Mouse (Mus musculus) lung, postnatal 0 days (tissue): ENCODE data around the gene Tcp11. TPM values are rescaled to one million over a fixed set of nuclear protein-coding genes. Genes with fewer than 3 reads are reported as not detected.

Experiments
- ATAC-seq: fragments of 200-750 bp; cut with Nextera tagmentation; 2 replicates; pipeline ENCODE4 v1.8.0; 2017; ENCODE audit warnings: moderate library complexity
- DNase-seq: peaks from one replicate; pipeline ENCODE4 v3.0.0-alpha.2; 2016; ENCODE audit warnings: low spot score
- H3K27ac ChIP-seq: fragments of 300-500 bp; sonication (generic); 2 replicates; pipeline ENCODE4 v1.5.1; 2014; ENCODE audit warnings: antibody characterized with exemption, mild to moderate bottlenecking, low read length, mixed read lengths
- H3K27me3 ChIP-seq: fragments of 300-500 bp; sonication (generic); replicated peaks from 2 replicates; pipeline ENCODE4 v1.6.1; 2014; ENCODE audit warnings: low read length, mixed read lengths; ENCODE audit not compliant: insufficient read depth
- H3K36me3 ChIP-seq: fragments of 300-500 bp; sonication (generic); 2 replicates; pipeline ENCODE4 v1.6.1; 2014; ENCODE audit warnings: low read length, mixed read lengths; ENCODE audit not compliant: insufficient read depth
- H3K4me1 ChIP-seq: fragments of 300-500 bp; sonication (generic); 2 replicates; pipeline ENCODE4 v1.6.1; 2014; ENCODE audit warnings: antibody characterized with exemption, low read depth, low read length, mixed read lengths; ENCODE audit not compliant: insufficient read depth
- H3K4me2 ChIP-seq: fragments of 300-500 bp; sonication (generic); replicated peaks from 2 replicates; pipeline ENCODE4 v1.6.1; 2014; ENCODE audit warnings: low read depth, mild to moderate bottlenecking, low read length, moderate library complexity, mixed read lengths
- H3K4me3 ChIP-seq: fragments of 300-500 bp; sonication (generic); 2 replicates; pipeline ENCODE4 v1.5.1; 2014; ENCODE audit warnings: low read depth, low read length
- H3K9ac ChIP-seq: fragments of 300-500 bp; sonication (generic); replicated peaks from 2 replicates; pipeline ENCODE4 v1.6.1; 2014; ENCODE audit warnings: low read depth, mild to moderate bottlenecking
- H3K9me3 ChIP-seq: fragments of 300-500 bp; sonication (generic); 2 replicates; pipeline ENCODE4 v1.6.1; 2016; ENCODE audit warnings: low read length, mixed read lengths
- CTCF ChIP-seq: IDR thresholded peaks from 2 replicates; pipeline ENCODE4 v1.5.1; 2016; ENCODE audit warnings: antibody characterized with exemption, mild to moderate bottlenecking
- EP300 ChIP-seq: IDR thresholded peaks from 2 replicates; pipeline ENCODE4 v1.6.1; 2016; ENCODE audit warnings: antibody characterized with exemption, mild to moderate bottlenecking, control low read depth
- WGBS: fragments of 180-500 bp; shearing (Covaris S2); extraction: QIAGEN DNeasy Blood & Tissue Kit; methylation state at CpG from one replicate; pipeline ENCODE4 v1.1.7; 2014; 5-methylcytosine and 5-hydroxymethylcytosine counted together
- polyA plus RNA-seq: library from polyadenylated mRNA; unstranded; fragments of >200 nt; fragmentation: Nextera tagmentation; extraction: Ambion mirVana; gene quantifications from 2 replicates; pipeline ENCODE4 v1.2.1, GENCODE M21; 2015

Tcp11 gene
- polyA plus RNA-seq, 1 experiment from 2014 or later = 6.0 TPM

DNA sequence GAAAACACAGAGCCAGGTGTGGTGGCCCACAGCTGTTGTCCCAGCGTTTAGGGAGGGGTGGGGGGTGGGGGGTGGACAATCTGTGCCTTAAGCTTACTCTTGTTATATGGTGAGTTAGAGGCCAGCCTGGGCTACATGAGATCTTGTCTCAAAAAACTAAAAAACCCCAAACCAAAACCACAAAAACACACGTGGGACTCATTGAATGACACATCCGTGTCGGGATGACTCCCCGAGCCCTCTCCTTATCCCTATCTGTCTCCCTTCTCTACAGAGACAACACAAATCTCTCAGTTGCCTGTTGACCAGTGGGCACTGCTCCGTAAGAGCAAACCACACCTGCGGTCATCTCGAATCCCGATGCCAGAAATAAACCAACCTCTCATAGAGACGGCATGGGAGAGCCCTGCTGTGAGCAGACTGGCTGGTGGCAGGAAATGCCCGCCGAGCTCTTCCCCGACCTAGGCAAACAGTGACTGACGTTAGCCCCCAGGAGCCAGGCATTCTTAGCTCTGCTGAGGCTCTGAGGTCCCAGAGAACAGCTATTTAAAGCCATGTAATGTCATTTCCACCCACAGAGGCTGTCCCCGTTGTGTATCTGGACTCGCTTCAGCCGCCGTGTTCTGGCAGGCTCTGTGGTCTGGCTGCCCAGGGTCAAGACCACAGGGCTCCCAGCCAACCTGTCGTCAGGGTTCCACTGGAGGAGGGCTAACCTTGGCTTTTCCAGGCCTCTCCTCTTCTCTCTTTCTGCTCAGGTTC is 37.2 kb upstream of the Tcp11 start:
- Histone ChIP-seq H3K9ac (no peak overlapping the region), H3K4me2 (no peak overlapping the region), H3K27me3 (no peaks in the 10 kb centered on the region), H3K4me1 (no peaks in the 10 kb centered on the region), H3K9me3 (no peaks in the 10 kb centered on the region), H3K36me3 (no peaks in the 10 kb centered on the region), H3K27ac (no peak overlapping the region), H3K4me3 (no peak overlapping the region)
- ATAC-seq = no peak
- TF ChIP-seq CTCF = no peak
- TF ChIP-seq EP300 = no peak
- WGBS = 32% methylated on average over 19 of the region's 19 CpGs
- DNase-seq = no peak

DNA sequence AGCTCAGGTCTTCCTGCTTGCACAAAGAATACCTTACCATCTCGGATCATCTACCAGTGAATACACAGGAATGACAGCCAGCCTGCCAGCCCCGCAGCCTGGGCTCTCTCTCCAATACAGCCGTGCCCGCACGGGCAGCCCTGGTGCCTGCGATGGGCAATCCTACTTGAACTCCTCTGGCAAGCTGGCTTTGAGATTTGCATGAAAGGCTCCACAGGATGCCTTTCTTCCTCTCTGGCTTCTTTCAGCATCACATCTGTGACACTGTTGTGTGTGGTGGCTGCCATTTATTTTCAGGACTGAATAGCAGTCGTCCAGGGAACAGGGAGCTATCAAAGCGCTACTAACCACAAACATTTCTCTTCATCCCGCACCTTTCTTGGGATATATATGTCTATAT is 35.9 kb upstream of the Tcp11 start:
- TF ChIP-seq CTCF (no peak), EP300 (no peak)
- 84% methylated on average over 9 of the region's 9 CpGs for WGBS

DNA sequence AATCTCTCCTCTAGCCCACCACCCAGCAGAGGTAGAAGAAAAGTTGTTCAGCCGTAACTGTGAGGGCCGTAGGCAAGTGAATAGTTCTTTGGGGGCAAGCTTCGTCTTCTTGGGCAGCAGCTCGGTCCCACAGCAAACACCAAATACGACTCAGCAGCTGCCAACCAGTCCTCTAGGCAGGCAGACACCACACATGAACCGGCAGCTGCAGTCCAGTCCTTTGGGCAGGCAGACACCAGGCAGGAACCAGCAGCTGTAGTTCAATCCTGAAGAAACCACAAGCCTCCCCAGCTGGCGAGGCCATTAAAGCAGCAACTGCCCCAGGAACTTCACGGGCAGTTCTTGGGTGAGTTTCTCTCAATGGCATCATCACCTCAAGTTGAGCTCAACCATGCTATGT is 31.8 kb upstream of the Tcp11 start:
- Histone ChIP-seq H3K27ac (no peak overlapping the region), H3K4me1 (no peaks in the 10 kb centered on the region), H3K9me3 (no peaks in the 10 kb centered on the region), H3K4me2 (no peak overlapping the region), H3K27me3 (no peaks in the 10 kb centered on the region), H3K36me3 (no peaks in the 10 kb centered on the region), H3K9ac (no peak overlapping the region), H3K4me3 (no peak overlapping the region)
- ATAC-seq (no peak), DNase-seq (no peak)
- no peak for TF ChIP-seq CTCF
- WGBS = 80% methylated on average over 8 of the region's 8 CpGs

More for the DNA sequence above, 35.9 kb upstream of the Tcp11 start:
- no peaks in the 10 kb centered on the region for H3K4me1 ChIP-seq
- ATAC-seq (no peak), DNase-seq (no peak)
- H3K36me3 ChIP-seq = no peaks in the 10 kb centered on the region
- H3K4me3 ChIP-seq = no peak overlapping the region
- no peaks in the 10 kb centered on the region for H3K27me3 ChIP-seq
- H3K27ac ChIP-seq = no peak overlapping the region
- no peak overlapping the region for H3K4me2 ChIP-seq
- H3K9ac ChIP-seq = no peak overlapping the region
- no peaks in the 10 kb centered on the region for H3K9me3 ChIP-seq

DNA sequence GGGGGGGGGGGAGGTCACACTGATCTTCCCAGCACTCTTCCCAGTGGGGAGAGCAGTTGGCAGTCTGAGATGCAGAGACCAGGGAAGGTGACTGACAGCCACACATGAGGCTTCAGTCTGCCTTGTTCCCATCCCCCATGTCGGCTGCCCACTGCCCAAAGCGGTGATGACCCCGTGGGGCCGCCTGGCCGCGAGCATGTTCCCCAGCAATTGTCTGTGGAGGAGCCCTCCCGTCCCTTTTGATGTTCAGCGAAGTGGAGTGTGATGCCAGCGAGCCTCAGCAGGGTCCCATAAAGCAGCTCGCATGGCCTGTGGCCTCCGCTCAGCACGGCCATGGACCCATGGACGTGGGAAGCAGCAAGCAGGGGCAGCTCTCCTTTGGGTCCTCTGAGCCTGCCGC is 26.8 kb upstream of the Tcp11 start:
- Histone ChIP-seq H3K27me3 (no peaks in the 10 kb centered on the region), H3K4me1 (no peaks in the 10 kb centered on the region), H3K4me2 (no peak overlapping the region), H3K4me3 (no peak overlapping the region), H3K9ac (no peak overlapping the region), H3K36me3 (no peaks in the 10 kb centered on the region), H3K9me3 (no peaks in the 10 kb centered on the region), H3K27ac (no peak overlapping the region)
- TF ChIP-seq EP300 (no peak), CTCF (no peak)
- ATAC-seq = no peak
- no peak for DNase-seq
- 29% methylated on average over 14 of the region's 14 CpGs for WGBS

DNA sequence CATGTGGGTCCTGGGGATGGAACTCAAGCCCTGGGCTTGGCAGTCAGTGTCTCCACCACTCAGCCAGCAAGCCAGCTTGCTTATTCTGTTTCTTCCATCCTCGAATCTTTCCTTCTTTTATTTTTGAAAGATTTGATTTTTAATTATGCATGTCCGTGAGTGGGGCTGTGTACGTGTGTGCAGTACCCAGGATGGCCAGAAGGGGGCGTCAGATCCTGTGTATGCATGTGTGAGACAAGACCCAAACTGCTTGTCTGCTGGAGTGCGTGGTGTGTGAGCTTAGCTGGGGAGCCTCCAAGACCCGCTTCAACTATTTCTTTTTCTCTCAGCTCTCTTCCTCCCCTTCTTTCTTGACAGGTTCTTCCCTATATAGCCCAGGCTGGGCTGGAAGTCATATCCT is 25.9 kb upstream of the Tcp11 start:
- Histone ChIP-seq H3K4me2 (no peak overlapping the region), H3K4me1 (no peaks in the 10 kb centered on the region), H3K27ac (no peak overlapping the region), H3K9ac (no peak overlapping the region), H3K9me3 (no peaks in the 10 kb centered on the region), H3K36me3 (no peaks in the 10 kb centered on the region), H3K4me3 (no peak overlapping the region), H3K27me3 (no peaks in the 10 kb centered on the region)
- DNase-seq (no peak), ATAC-seq (no peak)
- 76% methylated on average over 6 of the region's 6 CpGs for WGBS
- TF ChIP-seq CTCF (peak; percentile 48), EP300 (no peak)

DNA sequence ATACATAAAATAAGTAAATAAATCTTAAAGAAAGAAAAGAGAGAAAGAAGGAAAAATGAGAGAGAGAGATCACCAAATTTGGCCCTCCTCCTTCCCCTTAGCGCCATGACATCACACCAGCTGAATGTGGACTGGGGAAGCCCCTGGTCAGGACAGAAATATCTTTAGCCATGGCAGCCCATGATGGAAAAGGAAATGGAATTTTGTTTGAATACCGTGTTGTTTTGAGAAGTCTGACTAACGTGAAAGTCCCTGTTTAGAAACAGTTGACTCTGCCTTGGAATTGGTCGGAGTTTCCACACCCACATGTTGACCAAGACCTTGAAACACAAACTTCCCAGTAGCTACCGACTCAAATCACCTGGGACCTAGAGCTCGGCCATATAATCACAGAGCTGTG is 24.0 kb upstream of the Tcp11 start:
- H3K4me1 ChIP-seq = no peaks in the 10 kb centered on the region
- no peaks in the 10 kb centered on the region for H3K36me3 ChIP-seq
- no peaks in the 10 kb centered on the region for H3K27me3 ChIP-seq
- no peaks in the 10 kb centered on the region for H3K9me3 ChIP-seq
- no peak overlapping the region for H3K27ac ChIP-seq
- WGBS = 61% methylated on average over 6 of the region's 6 CpGs
- no peak for ATAC-seq
- TF ChIP-seq EP300 = no peak
- TF ChIP-seq CTCF = no peak
- no peak overlapping the region for H3K4me2 ChIP-seq
- H3K9ac ChIP-seq = no peak overlapping the region
- DNase-seq = no peak
- no peak overlapping the region for H3K4me3 ChIP-seq
